Mouse (Mus musculus) urinary bladder, postnatal 4 days (tissue): ENCODE measurements around the gene Adm.

Experiments
- DNase-seq, 2 experiments: peaks; one replicate each; pipeline ENCODE4 v3.0.0; 2021 to 2022; ENCODE audit warnings: low spot score in 2 of 2

The Adm gene

DNA sequence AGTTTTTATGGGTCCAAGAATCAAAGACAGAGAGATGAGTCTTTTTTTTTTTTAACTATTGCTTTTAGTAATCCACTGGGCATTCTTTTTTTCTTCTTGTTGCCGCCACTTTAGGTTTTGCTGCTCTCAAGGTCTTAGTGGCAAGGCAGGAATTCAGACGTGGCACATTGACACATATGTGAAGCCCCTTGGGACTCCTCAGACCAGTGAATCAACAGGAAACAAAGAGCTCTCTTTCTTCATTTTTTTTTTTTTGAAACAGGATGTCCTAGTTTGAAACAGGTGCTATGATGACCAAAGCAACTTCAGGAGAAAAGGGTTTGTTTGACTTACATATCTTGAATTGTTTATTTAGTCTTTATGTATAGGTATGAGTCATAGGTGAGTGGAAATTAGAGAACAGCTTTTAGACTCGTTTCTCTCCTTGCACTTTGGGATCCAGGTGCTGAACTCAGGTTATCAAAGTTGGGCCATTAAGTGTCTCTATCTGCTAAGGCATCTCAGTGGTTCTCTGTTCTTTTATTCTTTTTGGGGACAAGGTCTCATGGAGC, 31.0 kb downstream of the Adm start:
- DNase-seq = no peak

DNA sequence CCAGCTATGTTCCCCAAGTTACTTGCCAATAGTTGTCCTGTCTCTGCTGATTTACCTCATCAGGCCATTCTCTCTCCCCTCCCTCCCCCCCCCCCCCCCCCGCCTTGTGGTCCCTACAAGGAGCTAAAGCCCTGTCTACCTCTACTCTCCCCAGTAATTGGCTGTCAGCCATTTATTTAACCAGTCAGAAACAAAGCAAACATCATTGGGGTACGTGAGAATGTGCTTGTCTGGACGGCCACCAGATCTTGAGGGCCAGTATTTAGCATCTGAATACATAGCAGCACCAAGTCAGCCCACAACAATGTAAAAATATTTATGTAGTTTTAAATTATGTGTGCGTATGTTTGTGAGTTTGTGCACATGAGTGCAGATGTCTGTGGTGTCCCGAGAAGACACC, 39.1 kb downstream of the Adm start:
- no peak for DNase-seq

DNA sequence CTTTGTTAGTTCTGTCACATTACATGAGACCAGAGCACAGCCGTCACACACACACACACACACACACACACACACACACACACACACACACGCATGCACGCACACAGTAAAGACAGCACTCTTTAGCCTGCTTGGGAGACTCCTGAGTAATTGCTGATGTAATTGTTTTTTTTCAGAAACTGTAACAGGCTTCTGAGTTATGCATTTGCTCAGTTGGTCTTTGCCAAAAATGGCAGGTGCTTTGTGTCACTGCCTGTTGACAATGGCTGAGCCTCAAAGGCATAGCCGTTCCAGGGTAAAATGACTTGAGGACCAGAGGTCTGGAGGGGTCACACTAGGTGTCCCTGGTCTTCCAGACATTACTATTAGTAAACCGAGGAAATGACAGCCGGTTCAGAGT, 40.8 kb downstream of the Adm start:
- DNase-seq = no peak

DNA sequence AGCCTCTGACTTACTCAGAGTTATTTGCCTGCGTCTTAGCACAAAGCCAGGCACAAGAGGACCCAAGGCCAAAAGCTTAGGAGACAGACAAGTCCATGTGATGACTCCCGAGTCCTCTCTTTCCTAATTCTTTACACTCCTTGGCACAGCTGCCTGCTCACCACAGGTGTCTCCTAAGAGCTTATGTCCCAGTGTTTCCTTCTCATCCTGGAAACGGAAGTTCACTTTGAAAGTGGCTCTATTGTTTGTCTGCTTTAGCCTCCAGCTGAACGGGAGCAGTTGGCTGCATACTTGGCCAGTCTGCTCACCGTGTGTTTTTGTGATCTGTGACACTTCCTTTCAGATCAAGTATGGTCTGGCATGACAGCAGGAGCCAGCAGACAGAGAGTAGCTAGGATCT, 41.3 kb downstream of the Adm start:
- no peak for DNase-seq

DNA sequence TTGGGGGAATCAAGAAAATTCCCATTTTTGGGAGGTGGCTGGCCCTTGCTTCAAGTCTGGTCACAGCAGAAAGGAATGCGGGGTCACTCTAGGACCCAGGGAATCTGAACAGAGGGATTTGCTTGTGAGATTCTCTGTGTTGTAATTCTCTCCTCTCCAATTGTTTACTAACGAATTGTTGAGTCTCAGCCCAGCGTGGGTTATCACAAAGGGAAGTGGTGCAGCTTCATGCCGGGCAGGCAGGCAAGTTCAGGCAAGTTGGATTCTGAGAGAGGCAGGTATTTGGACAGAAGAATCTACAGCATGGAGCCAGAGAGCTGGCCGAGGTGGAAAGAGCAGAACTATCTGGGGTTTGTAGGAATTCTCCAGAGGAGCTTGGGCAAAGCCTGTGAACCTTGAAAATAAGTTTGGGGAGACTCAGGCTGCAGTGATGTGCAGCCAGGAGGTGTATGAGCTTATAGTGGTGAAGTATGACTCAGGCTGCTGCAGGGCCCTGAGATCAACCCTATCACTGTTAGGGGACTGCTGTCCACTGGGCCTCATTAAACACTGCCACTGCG, 43.7 kb downstream of the Adm start:
- DNase-seq = no peak
